Mouse (Mus musculus) retina, postnatal 1 day (tissue): ENCODE measurements around the gene Chtop.
A peak's percentile ranks its signal among the peaks of the same experiment; 100 is the strongest.

Source experiments
- DNase-seq: peaks from one replicate; pipeline ENCODE4 v3.0.0-alpha.2; 2012

Chtop gene

DNA sequence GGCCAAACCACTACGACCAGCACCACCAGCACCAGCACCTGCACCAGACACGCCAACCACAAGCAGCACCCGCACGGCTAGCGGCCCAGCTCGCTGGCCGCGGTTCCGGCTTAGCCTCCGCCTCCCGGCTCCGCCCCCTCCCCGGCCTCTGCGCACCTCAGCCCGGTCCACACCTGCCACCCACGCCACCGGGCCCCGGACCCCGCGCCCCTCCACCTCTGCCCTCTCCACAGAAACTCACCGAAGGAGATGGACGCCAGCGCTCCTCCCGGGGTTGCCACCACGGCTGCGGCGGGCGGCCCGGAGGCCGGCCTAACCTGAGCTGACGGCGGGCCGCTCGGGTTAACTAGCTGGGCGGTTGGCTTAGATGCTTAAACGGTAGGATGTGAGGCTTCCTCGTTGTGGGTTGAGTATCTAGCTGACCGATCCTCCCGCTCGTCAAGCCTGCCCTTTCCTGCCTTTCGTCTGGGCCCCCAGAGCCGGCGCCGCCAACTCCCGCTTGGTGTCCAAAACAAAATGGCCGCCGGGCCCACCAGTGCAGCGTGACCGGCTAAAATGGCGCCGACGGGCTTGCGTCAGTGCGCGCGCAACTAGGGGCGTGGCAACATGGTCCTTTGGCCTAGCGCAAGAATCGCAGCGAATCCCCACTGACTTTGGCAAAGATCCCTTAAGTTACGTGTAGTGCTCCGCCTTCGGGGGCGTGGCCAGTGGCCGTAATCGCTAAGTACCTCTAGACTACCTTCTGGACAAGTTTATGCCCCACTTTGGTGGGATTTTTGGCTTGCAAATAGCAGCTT, at the start of gene Chtop:
TSS of gene Chtop (minus strand) at position 549 of the 797 bp plus-strand sequence.
- DNase-seq: peak; percentile 99

DNA sequence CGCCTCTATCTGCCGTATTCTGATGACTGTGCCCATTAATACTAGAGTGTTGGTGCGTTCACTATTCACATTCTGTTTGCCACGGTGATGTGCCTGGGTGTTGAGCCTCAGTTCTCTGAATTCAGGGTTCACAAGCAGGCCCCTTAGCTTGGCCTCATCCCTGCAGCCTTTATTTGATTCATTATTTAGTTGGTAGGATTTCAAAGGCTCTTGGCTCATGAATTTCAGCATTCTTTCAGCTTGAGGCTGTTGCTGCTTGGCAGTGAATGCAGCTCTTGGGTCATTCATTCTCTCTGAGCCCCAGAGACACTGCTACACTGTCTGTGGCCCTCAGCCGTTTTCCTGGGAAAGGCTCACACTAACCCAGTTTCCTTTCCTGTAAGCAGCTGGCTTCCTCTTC, 46.7 kb upstream of the Chtop start:
- DNase-seq: no peak

DNA sequence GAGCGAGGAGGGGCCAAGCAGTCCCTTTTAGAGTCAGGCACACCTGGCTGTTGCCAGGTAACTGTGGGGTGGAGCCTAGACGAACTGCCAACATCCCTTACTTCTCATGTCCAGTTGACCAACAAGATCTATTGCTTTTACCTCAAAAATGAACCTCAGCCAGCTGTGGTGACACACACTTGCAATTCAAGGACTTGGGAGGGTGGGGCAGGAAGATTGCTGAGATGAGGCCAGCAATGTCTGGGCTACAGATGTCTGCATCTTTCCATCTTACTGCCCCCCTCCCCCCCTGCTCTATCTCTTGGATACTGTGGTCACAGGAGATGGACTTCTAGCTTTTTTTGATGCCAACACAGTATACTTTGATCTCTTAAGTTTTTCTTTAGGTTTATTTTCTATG, 42.9 kb upstream of the Chtop start:
- DNase-seq: no peak

DNA sequence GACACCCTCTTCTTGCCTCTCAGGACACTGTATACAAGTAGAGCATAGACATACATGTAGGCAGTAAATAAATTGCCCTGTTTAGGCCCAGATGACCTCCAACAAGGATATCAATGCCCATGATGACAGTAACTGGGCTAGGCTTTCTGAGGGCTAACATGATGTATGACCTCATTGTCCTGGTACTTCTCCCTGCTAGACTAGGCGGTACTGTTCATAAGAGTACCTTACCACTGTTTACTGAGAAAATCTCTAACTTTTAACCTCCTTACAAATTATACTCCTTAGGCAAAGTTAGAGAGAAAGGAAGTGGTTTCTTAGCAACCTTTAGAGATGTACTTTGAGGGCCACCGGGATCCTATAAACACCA, 41.1 kb upstream of the Chtop start:
- DNase-seq: no peak

DNA sequence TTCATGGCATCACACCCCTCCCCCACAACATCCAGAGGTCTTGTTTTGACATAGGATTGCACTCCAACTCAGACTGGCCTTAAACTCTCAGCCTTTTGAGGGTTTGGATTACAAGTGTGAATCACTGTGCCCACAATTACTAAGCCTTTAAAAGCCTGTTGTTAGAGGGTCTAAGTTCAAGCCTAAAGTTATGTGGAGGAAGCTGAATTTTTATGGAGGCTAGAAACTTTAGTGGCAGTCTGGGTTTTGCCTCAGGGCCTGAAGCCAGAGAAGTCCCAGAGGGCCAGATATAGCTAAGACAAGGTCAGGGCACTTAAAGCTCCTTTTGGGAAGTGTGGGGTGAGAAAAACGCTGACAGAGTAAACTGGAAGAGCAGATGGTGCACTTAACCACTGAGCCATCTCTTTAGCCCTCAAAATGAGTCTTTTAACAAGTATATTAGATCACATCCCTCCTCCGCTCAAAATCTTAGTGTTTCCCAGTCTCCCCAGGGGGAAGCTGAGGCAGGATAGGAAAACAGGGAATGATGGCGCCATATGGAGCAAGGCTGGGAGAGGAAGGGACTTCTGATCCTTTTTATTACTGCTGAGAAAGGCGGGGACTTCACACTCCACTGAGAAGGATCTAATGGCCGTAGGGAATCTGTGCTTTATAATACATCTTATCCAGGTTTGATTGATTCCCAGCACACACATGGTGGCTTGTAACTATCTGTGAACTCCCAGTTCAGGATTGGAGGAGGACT, 40.5 kb upstream of the Chtop start:
- no peak for DNase-seq

DNA sequence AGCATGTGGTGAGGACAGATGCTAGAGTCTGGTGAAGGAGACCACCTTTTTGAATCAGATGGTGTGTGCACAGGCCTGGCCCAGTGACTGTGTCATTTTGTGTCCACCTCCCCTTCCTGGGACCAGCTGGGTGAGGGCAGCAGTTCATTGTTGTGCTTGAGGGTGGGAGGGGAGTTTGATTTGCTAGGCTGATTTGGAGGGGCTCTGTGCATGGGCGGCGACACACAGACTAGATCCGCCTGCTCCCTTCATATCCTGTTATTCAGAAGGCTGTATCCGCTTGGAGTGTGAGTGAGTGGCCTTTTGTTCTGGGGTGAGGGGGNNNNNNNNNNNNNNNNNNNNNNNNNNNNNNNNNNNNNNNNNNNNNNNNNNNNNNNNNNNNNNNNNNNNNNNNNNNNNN, 31.6 kb upstream of the Chtop start:
- peak; percentile 61 for DNase-seq

DNA sequence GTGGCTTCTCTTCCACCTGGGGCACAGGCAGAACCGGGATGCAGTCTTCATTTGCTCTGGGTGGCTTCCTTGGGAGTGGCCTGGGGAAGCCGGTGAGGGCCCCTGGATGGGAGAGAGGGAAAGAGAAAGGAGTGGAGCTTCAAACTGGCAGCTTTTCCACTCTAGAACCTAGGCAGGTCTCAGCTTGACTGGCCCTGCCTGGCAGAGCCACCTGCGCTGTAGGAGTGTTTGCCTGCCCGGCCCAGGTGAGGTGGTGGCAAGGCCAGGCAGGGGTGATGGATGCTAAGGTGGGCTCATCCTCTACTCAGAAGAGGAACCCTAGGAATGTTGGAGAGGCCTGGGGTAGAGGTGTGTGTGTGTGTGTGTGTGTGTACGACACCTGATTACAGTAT, 28.6 kb upstream of the Chtop start:
- DNase-seq: no peak

DNA sequence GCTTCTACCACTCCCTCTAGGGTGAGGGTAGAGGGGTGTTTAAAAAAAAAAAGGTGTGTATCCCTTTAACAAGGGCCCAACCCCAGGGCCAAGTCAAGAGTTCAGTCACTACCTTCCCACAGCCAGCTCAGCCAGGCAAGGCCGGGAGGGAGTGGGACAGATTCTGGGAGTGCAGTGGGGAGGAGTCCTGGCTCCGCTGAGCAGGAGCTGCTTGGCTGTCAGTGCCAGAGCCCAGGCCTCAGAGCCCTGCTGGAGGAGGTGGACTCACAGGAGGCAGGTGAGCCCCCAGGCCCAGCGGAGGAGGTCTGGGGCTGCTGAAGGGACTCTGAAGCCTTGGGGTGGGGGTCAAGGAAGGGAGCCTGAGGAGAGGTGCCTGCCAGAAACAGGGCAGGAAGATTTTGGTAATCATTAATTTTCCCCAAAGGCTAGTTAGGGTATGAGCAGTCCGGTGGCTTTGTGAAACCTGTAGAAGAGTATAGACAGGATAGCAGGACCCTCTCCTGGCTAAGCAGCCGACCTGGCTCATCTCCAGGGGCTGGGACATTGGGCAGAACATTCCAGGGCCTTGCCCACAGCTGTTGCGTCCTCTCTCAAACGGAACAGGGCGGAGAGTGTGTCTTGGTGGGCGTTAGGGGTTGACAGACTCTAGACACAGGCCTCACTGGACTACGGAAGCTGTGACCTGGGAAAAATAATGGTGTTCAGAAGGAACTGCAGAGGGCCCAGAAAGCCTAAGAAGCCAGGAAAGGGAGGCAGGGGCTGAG, 28.0 kb upstream of the Chtop start, which contains the start of gene S100a16:
TSS of gene S100a16 (plus strand) at position 114 of the 764 bp plus-strand sequence.
- DNase-seq: no peak

DNA sequence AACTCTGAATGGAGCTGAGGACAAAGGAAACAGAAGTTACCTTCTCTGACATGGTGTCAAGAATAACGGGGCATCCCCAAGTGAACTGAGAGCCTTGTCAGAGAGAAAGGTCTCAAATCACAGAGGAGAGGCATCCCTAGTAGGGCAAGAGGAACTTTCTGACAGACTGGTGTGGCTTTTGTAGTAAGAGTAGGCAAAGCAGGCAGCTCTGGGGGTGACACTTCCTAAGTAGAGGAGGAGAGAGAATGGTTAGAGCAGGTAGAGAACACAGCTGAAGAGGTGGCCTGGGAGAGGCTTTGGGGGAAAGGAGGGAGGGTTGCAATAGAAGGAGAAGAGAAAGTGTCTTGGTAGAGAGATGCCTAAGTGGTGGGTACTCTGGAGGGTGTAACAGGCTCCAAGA, 26.1 kb upstream of the Chtop start:
- DNase-seq: no peak

DNA sequence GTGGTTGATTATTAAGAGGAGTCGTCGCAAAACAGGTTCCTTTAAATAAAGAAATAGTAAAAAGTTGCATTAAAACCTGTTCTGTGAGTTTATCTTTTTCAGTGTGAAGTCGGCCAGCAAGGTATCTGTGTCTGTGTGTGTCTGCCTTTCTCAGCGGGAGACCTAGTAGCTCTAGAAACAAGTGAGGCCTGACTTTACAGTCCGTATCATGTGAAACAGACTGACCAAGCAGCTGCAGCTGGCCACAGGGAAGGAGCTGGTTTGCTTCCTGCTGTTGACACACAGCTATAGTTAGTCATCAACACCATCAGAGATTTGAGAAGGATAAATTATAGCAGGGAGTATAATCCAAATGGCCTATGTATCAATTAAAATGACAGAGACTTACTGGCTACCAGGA, 22.4 kb upstream of the Chtop start:
- no peak for DNase-seq

DNA sequence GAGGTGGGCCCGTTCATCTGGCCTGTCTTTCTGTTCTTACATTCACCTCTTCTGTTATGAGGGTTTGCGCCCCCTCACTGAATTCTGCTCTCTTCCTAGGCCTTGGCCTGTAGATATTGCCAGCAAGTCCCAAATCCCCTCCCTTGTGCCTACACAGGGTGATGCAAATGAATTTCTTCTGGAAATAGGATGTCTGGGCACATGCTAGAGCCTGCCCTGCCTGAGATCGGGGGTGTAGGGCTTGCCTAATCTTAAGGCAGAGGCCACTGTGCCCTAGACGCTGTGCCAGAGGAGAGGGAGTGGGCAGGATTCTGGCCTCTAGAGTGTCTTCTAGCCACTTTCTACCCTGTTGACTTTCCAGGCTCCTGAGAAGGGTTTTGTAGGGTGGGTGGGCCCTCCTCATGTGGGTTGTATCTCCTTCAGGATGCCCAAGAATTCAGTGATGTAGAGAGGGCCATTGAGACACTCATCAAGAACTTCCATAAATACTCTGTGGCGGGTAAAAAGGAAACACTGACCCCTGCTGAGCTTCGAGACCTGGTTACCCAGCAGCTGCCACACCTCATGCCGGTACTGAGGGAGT, 18.1 kb upstream of the Chtop start:
- DNase-seq: no peak

DNA sequence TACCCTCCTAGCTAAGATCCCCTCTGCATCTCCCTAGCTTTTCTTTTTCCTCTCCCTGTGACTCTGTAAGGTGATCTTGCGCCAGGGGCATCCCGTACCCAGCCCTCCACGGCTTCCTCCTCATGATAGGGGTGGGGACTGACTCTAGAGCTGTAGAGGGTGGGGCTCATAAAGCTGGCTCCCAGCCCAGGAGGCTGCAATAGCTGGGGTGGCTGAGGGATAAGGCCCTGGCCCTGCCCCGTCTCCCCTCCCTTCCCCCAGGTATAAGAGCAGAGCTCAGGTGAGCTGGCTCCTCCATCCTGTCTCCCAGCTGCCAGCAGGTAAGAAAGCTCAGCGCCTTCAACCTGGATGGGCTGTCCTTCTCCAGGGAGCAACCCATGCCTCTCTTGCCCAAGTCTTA, 17.3 kb upstream of the Chtop start, which contains the start of gene S100a14:
TSS of gene S100a14 (plus strand) at position 277 of the 400 bp plus-strand sequence.
- no peak for DNase-seq

DNA sequence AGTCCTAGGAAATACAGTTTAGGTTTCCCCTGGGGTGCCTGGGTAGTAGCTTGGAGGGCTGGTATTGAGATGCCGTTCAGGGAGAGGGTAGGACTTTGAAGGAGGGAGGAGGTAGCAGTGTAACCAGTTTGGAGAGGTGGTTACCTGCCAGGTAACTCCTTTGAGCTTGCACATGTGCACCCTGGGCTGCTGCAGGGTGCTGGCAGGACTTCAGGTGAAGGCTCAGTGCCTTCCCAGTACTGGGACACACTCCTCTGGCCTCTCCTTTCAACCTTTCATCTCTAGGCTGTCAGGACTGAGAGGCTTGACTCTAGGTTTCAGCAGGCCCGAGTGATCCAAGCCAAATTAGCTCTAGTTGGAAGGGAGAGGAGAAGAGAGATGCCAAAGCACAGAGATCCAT, 16.8 kb upstream of the Chtop start:
- DNase-seq: no peak

DNA sequence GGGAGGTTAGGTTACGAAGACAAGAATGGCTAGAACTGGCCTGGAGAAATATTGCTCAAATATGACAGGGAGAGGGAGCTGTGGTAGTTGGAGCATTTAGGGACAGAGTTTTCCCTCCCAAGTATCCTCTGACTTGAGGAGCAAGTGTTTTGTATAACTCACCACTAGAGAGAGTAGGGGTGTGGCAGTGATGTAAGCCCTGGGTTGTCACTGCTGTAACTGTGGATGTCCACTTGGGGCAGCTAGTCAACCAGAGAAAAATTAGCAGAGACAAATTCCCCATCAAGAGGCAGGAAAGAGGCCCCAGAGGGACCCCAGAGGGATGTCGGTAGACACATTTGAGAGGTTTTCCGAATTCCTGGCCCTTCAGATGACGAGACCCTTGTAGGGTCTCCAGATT, 16.1 kb upstream of the Chtop start:
- DNase-seq: peak; percentile 74

DNA sequence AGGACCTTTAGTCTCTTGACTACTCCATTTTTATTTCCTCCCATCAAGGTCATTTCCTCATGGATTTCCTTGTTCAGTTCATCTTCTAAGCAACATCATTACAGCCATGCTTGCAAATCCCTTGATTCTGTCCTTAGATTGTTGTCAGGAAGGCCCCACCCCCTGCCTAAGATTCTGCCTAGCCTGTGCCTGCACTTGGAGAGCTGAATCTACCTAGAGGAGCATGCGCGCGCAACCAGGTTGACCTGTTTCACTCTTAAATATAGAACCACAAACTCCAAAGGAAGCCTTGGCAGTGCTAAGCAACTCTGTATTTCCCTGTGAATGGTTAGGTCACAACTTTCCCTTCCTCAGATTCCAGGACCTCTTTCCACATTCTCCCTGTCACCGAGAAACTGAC, 8.4 kb upstream of the Chtop start:
- DNase-seq: no peak

DNA sequence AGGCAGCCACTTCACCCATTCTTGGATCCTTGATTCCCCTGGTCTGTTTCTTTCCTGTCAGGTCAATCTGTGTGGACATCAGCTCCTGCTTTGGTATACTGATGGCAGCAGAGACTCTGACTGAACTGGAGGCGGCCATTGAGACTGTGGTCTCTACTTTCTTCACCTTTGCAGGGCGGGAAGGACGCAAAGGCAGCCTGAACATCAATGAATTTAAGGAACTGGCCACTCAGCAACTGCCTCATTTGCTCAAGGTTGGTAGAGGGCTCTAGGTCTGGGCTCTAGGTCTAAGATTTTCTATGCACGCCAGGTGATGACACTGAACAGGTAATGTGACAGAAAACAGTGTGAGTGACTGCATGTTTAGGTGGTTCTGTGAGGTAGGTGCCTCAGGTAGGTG, 6.5 kb upstream of the Chtop start:
- DNase-seq: no peak

DNA sequence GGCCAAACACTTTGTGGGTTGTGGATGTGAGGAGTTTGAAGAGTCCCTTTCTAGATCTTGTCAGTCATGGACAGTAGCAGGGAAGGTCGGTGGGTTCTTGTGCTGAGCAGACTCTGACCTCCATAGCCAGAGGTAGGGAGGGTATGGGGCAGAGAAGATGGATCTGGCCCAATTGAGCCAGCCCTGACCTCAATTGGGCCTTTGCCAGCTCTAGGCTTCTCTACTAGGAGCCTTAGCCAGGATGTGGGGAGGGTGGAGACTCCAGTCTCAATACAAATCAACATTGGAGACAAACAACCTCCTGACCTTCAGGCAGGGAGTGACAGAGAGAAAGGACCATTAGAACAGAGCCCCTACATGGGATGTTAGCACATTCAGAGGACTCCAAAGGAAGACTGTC, 5.9 kb upstream of the Chtop start:
- DNase-seq: no peak

DNA sequence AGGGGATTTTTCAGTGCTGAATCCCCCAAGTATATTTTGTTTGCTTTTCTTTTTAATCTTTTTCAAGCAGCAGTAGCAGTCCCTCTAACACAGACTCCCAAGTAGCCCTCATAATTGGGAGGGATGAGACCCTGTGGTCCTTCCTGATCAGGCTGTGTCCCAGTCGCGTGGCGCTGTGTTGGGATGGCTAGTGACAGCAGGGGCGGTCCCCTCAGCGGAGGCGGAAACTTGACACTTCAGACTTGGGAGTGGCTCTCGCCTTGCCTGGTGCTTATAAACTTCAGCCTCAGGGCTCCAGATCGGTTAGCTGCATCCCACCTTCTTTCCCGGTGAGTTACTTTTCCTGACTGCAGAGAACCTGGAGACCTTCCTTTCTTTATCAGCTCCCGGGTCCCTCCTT, 5.4 kb upstream of the Chtop start:
- peak; percentile 68 for DNase-seq

DNA sequence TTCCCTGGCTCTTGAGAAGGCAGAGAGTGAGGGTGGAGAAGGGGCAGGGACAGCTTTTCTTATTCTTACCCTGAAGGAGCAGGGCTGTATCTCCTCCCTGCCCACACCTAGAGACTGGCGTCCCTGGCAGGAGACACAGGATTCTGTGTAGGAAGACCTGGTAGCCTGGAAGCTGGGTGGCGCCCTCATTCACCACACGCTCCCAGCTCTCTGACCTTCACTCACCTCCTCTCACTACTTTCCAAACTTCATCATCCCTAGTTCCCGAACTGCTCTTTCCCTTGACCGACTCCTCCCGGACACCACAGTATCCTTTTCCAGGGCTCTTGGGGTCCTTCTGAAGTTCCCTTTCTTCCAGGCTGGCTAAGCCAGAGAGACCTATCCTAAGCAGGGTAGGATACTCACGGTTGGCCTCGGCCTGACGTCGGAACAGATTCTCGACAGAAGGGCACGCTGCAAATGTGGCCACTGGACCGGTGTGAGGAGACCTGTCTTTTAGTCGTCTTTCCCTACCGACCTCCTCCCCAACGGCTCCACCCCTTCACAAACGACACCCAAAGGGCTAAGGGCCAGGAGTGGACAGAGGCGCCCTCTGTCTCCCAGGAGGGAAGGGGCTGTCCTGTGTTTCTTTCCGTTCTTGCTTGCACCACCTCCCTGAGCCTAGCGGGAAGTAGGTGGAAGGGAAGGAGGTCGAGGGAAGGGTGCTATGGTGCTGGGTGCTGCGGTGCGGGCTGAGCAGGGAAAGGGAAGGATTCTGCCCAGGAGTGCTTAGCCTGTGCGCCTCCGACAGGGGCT, 4.7 kb upstream of the Chtop start, which contains the start of the genes S100a1 and S100a13:
TSS of gene S100a1 (minus strand) at position 597 of the 795 bp plus-strand sequence.
TSS of gene S100a13 (plus strand) at position 640 of the 795 bp plus-strand sequence.
- peak; percentile 72 for DNase-seq

DNA sequence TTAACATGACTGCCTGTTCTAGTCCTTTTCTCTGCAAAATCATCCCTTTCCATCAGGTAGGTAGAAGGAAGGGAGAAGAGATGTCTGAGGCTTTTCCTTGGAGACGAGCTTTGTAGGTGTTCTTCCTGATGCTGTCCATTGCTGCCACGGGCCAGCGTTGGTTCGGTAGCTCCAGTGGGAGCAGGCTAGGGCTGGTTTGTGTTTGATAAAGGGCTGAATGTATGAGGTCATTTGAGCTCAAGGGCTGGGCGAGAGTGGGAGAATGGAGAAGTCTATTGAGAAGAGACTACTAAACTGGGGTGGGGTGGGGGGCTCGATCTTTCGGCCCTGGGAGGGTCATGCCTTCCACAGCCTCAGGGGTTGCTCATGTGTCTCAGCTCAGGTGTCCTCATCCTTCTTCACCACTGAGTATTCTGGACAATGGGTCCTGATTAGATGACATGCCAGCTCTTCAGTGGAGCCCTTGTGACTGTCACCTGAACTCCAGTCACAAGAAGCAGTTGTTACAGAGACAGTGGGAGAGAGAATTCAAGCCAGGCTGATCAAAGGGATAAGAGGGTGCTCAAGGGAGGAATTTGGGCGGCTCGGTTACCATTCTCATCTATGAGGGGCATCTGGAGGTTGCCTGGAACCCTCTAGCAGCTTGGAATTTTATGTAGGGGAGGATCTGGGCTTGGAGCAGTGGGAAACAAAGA, 3.8 kb upstream of the Chtop start:
- no peak for DNase-seq

DNA sequence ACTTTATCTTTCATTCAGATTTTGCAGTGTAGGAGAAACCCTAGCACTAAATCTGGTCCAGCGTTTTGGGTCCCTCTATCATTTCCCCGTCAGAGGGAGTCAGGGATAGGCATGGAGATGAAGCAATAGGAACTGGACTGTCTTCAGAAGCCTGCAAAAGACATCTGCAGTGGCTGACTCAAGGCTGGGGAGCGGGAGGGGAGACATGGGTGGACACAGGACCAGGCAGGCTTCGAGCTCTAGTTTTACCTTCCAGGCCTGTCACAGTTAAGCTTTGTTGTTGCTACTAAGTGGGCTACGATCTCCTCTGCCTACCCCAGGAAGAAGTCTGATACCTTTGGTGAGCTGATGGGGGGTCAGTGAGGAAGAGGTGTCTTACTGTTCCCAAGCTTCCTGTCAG, 3.0 kb upstream of the Chtop start:
- DNase-seq: no peak

DNA sequence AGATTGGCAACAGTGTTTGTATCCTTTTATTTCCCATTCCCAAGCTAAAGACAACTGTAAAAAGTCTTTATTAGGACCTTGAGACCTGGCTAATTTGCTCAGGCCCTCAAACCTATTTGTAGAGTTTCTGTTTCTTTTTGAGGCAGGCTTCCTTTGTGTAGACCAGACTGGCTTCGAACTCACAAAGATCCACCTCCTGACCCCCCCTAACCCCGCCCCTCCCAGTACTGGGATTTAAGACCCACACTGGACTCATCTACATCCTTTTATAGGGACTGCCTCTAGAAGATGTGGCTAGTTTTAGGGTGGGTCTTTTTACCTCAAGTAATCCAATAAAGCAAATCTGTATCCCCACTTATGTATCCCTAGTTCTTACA, 437 bp upstream of the Chtop start:
- no peak for DNase-seq
